Mouse (Mus musculus): ENCODE measurements around the gene Sytl3.

GRCm38 (mm10) chr17:6739756-6740155 lies 80.9 kb downstream of the Sytl3 start:
- no peak for TF ChIP-seq CTCF (IDR thresholded peaks at IDR 0.05; ENCODE audit: control insufficient read depth, insufficient read depth, low read length)
- no peak for TF ChIP-seq POLR2A (IDR thresholded peaks at IDR 0.05; ENCODE audit: borderline replicate concordance, control insufficient read depth, low read depth, low read length)

Data from bone marrow, adult 2 months (tissue).